Mouse (Mus musculus): ENCODE data around the gene Dnmt3a. TPM values are rescaled to one million over a fixed set of nuclear protein-coding genes. Genes with fewer than 3 reads are reported as not detected.
A peak's percentile ranks its signal among the peaks of the same experiment; 100 is the strongest.

Dnmt3a gene
- total and polyA plus RNA-seq, 2 experiments from 2014 or later, result 72.8 to 91.4 TPM

DNA sequence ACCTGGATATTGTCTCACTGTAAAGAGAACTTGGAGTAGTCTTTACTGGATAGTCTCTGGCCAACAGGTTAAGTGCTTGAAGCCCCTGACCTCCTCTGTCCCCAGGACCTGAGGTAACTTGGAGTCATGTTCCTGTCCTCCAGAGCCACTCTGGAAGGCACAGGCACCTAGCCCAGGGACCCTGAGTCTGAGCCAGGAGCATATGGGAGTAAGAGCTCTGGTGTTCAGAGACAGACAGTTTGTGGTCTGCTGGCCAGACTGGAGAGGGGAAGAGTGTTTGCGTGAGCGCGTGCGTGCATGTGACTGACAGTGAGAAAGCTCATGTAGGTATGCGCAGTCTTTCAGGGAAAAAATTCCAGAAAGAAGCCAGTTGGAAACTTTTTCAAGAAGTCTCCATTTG lies 64.2 kb downstream of the Dnmt3a start:
- ATAC-seq (no peak), DNase-seq (no peak)
- no peak overlapping the region for H3K9ac ChIP-seq
- no peak overlapping the region for H3K4me3 ChIP-seq (ENCODE audit: low read depth, low read length)
- no peak overlapping the region for H3K4me2 ChIP-seq (ENCODE audit: low read depth)
- peaks cover 31% of the 10 kb centered on the region for H3K36me3 ChIP-seq (ENCODE audit: insufficient read depth)
- H3K9me3 ChIP-seq (ENCODE audit: low read length), result no peaks in the 10 kb centered on the region
- WGBS, result 62% methylated on average over 5 of the region's 5 CpGs
- H3K27ac ChIP-seq (ENCODE audit: low read depth, low read length), result no peak overlapping the region
- H3K4me1 ChIP-seq (ENCODE audit: insufficient read depth), result no peaks in the 10 kb centered on the region
- no peaks in the 10 kb centered on the region for H3K27me3 ChIP-seq (ENCODE audit: insufficient read depth, low read length)
- TF ChIP-seq CTCF (IDR thresholded peaks at IDR 0.05; ENCODE audit: low read depth), result no peak

DNA sequence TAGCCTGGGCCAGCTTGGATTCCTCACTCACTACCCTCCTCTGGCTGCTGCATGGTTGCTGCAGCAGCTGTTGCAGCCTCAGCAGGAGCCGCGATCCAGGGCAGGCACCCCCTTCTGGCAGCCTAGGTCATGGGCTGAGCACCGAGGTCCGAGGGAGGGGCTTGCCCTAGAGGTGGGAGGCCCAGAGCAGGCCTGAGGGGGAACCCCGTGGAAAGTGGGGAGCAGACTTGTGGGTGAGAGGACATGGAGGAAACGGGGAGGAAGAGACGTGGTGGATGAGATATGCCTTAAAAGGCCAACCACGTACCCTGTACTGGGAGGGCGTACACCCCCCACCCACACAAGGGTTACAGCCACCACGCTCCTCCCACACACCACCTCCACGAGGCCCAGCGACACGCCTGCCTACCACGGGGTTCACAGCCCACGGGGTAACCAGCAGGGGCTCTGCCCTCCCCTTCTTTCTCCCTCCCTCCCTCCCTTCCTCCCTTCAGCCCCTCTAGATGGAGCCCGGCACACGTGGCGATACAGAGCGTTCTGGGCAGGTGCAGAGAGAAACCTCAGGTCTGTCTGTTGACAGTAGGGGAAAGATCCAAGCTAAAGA lies 65.2 kb downstream of the Dnmt3a start:
- peaks cover 27% of the 10 kb centered on the region for H3K36me3 ChIP-seq (ENCODE audit: insufficient read depth)
- H3K27ac ChIP-seq (ENCODE audit: low read depth, low read length), result peak overlapping the region; percentile 69
- peak overlapping the region; percentile 24; the same call in 1 of the 2 replicates for H3K4me2 ChIP-seq (ENCODE audit: low read depth)
- H3K4me1 ChIP-seq (ENCODE audit: insufficient read depth), result no peaks in the 10 kb centered on the region
- no peaks in the 10 kb centered on the region for H3K27me3 ChIP-seq (ENCODE audit: insufficient read depth, low read length)
- 15% methylated on average over 19 of the region's 19 CpGs for WGBS
- peak overlapping the region; percentile 22 for H3K9ac ChIP-seq
- peak; percentile 41 for TF ChIP-seq CTCF (IDR thresholded peaks at IDR 0.05; ENCODE audit: low read depth)
- no peak overlapping the region for H3K4me3 ChIP-seq (ENCODE audit: low read depth, low read length)
- DNase-seq (peak; percentile 52), ATAC-seq (peak; percentile 79)
- H3K9me3 ChIP-seq (ENCODE audit: low read length), result no peaks in the 10 kb centered on the region

DNA sequence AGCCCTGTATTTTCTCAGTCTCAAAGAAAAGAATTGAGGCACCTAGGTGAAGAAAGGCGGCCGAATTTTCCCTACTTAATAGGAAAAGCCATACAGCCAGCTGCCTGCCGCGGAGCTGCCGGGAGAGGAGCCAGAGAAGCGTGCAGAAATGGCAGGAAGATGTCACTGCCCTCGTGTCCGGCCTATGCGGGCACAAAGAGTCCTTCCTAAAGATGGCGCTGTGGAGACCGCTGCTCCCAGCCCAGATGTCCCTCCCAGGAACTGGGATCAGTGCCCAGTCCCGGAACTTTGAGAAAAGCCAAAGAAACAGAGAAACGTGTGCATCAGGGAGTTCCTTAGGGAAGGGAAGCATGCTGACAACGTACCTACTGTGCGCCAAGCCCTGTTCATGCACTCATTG lies 65.8 kb downstream of the Dnmt3a start:
- DNase-seq (peak; percentile 75), ATAC-seq (peak; percentile 49)
- 18% methylated on average over 15 of the region's 15 CpGs for WGBS
- H3K9me3 ChIP-seq (ENCODE audit: low read length), result no peaks in the 10 kb centered on the region
- H3K27me3 ChIP-seq (ENCODE audit: insufficient read depth, low read length), result no peaks in the 10 kb centered on the region
- no peaks in the 10 kb centered on the region for H3K4me1 ChIP-seq (ENCODE audit: insufficient read depth)
- H3K9ac ChIP-seq, result 0 out of 2 replicates have a peak overlapping the region, but pooled peaks have one; percentile 22
- peak; percentile 60 for TF ChIP-seq CTCF (IDR thresholded peaks at IDR 0.05; ENCODE audit: low read depth)
- peaks cover 32% of the 10 kb centered on the region for H3K36me3 ChIP-seq (ENCODE audit: insufficient read depth)
- no peak overlapping the region for H3K4me3 ChIP-seq (ENCODE audit: low read depth, low read length)
- peak overlapping the region; percentile 24 for H3K4me2 ChIP-seq (ENCODE audit: low read depth)
- peak overlapping the region; percentile 69 for H3K27ac ChIP-seq (ENCODE audit: low read depth, low read length)

DNA sequence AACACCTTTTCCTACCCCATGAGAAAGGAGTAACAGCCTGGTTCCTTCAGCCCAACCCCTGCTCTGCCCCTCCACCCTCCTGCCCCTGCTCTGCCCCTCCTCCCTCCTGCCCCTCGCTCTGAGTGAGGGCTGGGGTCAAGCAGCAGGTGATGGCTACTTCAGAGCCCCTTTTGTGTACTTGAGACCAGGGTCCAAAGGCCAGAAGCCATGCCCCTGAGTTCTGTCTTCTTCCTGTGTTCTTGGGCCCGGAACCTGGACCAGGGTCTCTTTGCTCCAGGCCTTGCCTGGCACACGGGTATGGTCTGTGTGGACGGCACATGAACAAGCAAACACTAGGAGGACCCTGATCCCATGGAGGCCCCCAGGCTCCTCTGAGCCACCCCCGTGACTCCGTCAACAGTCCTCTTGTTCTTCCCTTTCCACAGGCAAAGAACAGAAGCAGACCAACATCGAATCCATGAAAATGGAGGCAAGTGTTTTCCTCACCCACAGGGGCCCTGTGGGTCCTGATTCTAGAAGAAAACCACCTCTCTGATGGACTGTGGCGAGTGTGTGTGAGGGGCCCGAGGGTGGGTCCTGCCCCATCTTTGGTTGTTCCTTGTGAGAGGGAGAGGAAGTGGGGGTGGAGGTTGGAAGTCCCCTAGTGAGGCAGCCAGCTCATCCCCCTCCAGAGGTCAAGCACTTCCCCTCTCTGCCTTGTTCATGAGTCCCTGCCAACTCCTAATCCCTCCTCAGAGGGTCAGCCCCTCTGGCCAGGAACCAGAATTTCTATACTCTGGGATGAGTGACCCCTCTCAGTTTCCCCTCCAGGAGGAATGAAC lies 66.8 kb downstream of the Dnmt3a start:
- no peak for ATAC-seq
- 85% methylated on average over 9 of the region's 9 CpGs for WGBS
- peaks cover 38% of the 10 kb centered on the region for H3K36me3 ChIP-seq (ENCODE audit: insufficient read depth)

DNA sequence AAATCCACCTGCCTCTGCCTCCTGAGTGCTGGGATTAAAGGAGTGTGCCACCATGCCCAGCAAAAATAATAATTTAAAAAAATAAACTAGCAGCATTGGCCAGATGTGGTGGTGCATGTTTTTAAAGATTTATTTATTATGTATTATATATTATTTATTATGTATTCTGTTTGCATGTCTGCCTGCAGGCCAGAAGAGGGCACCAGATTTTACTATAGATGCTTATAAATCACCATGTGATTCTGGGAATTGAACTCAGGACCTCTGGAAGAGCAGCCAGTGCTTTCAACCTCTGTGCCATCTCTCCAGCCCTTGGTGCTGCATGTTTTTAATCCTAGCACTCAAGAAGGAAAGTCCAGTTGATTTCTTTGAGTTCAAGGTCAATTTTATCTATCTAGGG lies 69.7 kb downstream of the Dnmt3a start:
- no peaks in the 10 kb centered on the region for H3K4me1 ChIP-seq (ENCODE audit: insufficient read depth)
- DNase-seq, result no peak
- no peaks in the 10 kb centered on the region for H3K9me3 ChIP-seq (ENCODE audit: low read length)
- peak; percentile 13; the same call in 1 of the 2 replicates for TF ChIP-seq CTCF (IDR thresholded peaks at IDR 0.05; ENCODE audit: low read depth)
- H3K36me3 ChIP-seq (ENCODE audit: insufficient read depth), result peaks cover 31% of the 10 kb centered on the region
- no peak overlapping the region for H3K9ac ChIP-seq
- no peak overlapping the region for H3K4me2 ChIP-seq (ENCODE audit: low read depth)
- H3K4me3 ChIP-seq (ENCODE audit: low read depth, low read length), result no peak overlapping the region
- H3K27me3 ChIP-seq (ENCODE audit: insufficient read depth, low read length), result no peaks in the 10 kb centered on the region
- no peak overlapping the region for H3K27ac ChIP-seq (ENCODE audit: low read depth, low read length)
- no peak for ATAC-seq

More for the DNA sequence above, 66.8 kb downstream of the Dnmt3a start:
- Histone ChIP-seq H3K4me2 (ENCODE audit: low read depth) (no peak overlapping the region), H3K9me3 (ENCODE audit: low read length) (no peaks in the 10 kb centered on the region), H3K4me3 (ENCODE audit: low read depth, low read length) (no peak overlapping the region), H3K27ac (ENCODE audit: low read depth, low read length) (no peak overlapping the region), H3K27me3 (ENCODE audit: insufficient read depth, low read length) (no peaks in the 10 kb centered on the region), H3K4me1 (ENCODE audit: insufficient read depth) (no peaks in the 10 kb centered on the region), H3K9ac (no peak overlapping the region)
- no peak for DNase-seq
- TF ChIP-seq CTCF (IDR thresholded peaks at IDR 0.05; ENCODE audit: low read depth), result no peak

DNA sequence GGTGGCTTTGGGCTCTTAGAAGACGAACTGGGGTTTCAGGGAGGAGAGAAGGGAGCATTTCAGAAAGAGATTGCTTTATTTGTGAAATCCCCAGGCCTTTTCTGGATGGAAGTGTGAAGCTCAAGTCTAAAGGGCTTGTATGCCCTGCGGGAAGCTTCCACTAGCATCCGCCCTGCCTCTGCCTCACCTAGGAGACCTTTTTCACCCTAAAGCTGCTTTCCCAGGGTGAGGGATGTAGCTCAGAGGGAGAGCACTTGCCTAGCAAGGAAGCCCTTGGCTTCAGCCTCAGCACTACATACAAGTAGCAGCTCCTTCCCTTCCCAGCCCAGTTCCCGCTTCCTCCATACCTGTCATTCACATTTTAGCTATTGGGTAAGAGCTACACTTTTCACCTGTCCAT lies 71.6 kb downstream of the Dnmt3a start:
- no peak for TF ChIP-seq CTCF (IDR thresholded peaks at IDR 0.05; ENCODE audit: low read depth)
- ATAC-seq, result no peak
- Histone ChIP-seq H3K9ac (no peak overlapping the region), H3K4me3 (ENCODE audit: low read depth, low read length) (no peak overlapping the region), H3K27ac (ENCODE audit: low read depth, low read length) (no peak overlapping the region), H3K27me3 (ENCODE audit: insufficient read depth, low read length) (no peaks in the 10 kb centered on the region), H3K4me1 (ENCODE audit: insufficient read depth) (no peaks in the 10 kb centered on the region), H3K36me3 (ENCODE audit: insufficient read depth) (peaks cover 36% of the 10 kb centered on the region), H3K9me3 (ENCODE audit: low read length) (no peaks in the 10 kb centered on the region), H3K4me2 (ENCODE audit: low read depth) (no peak overlapping the region)
- 85% methylated on average over 4 of the region's 4 CpGs for WGBS
- DNase-seq, result no peak

DNA sequence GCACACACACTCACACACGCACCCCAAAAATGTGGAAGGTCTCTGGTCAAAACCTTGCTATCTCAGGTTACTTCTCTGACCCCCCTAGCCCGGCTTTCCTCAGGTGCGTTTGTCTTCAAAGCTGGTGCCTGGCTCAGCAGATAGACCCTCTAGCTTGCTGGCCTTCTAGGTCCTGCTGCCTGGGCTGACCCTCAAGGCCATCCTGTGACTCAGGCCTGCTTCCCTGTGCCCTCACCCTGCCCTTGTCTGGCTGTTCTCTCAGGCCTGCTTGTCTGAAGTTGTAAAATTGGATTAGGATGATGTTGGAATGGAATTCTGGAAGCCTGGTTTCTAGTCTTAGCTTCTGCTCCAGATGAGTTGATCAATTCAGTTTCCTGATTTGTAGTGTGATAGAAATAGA lies 75.7 kb downstream of the Dnmt3a start:
- Histone ChIP-seq H3K27me3 (ENCODE audit: insufficient read depth, low read length) (no peaks in the 10 kb centered on the region), H3K4me1 (ENCODE audit: insufficient read depth) (peaks cover 7% of the 10 kb centered on the region; the same call in 1 of the 2 replicates), H3K27ac (ENCODE audit: low read depth, low read length) (no peak overlapping the region), H3K4me2 (ENCODE audit: low read depth) (no peak overlapping the region), H3K9me3 (ENCODE audit: low read length) (no peaks in the 10 kb centered on the region), H3K9ac (no peak overlapping the region), H3K4me3 (ENCODE audit: low read depth, low read length) (no peak overlapping the region), H3K36me3 (ENCODE audit: insufficient read depth) (peaks cover 18% of the 10 kb centered on the region)
- DNase-seq (no peak), ATAC-seq (no peak)
- WGBS, result 87% methylated on average over 3 of the region's 3 CpGs
- TF ChIP-seq CTCF (IDR thresholded peaks at IDR 0.05; ENCODE audit: low read depth), result no peak
